Mouse (Mus musculus) ES-E14 (cell line): ENCODE measurements at regions not wholly inside any gene's neighbourhood (a gene's known extent, or its start where the extent isn't known, plus 50 kb on each side); places are given as distances from the start of the nearest gene placed in this dataset.

ENCODE experiments used
- CHD2 ChIP-seq: IDR thresholded peaks from 2 replicates; pipeline ENCODE4 v1.6.1; 2014; ENCODE audit warnings: mild to moderate bottlenecking, low read depth, low read length, inconsistent platforms
- ZC3H11A ChIP-seq: IDR thresholded peaks from 2 replicates; pipeline ENCODE4 v1.6.1; 2012; ENCODE audit warnings: low read depth, mild to moderate bottlenecking, inconsistent platforms, low read length, borderline replicate concordance

- TF ChIP-seq CHD2 (no peak), ZC3H11A (no peak)
Observed at GRCm38 (mm10) chr14:68784395-68784794, 509.7 kb downstream of the Synb start.
